Mouse (Mus musculus) frontal cortex, postnatal 36 days (tissue): Measurements from ENCODE around the gene Lhpp.
A peak's percentile ranks its signal among the peaks of the same experiment; 100 is the strongest.

ENCODE experiments used
- DNase-seq, 2 experiments: peaks; one replicate each; pipeline ENCODE4 v3.0.0; 2022; ENCODE audit warnings: low spot score in 2 of 2

Lhpp gene

GRCm38 (mm10) chr7:132736099-132736862, 125.8 kb downstream of the Lhpp start:
- DNase-seq: peak; percentile 70 to 71

- no peak for DNase-seq
Measured at GRCm38 (mm10) chr7:132738844-132739243, 128.4 kb downstream of the Lhpp start.

GRCm38 (mm10) chr7:132739829-132740228, 129.4 kb downstream of the Lhpp start:
- no peak for DNase-seq

- DNase-seq: no peak
Measured at GRCm38 (mm10) chr7:132742912-132743311, 132.5 kb downstream of the Lhpp start.

- DNase-seq: no peak
Measured at GRCm38 (mm10) chr7:132747096-132747495, 136.7 kb downstream of the Lhpp start.

GRCm38 (mm10) chr7:132748076-132748769, 137.8 kb downstream of the Lhpp start:
- DNase-seq: no peak

- DNase-seq: no peak
Measured at GRCm38 (mm10) chr7:132749504-132749903, 139.1 kb downstream of the Lhpp start.

- DNase-seq: no peak
Measured at GRCm38 (mm10) chr7:132751716-132752115, 141.3 kb downstream of the Lhpp start.

- DNase-seq: no peak
Measured at GRCm38 (mm10) chr7:132753518-132754388, 143.3 kb downstream of the Lhpp start.

GRCm38 (mm10) chr7:132754389-132754750, 143.9 kb downstream of the Lhpp start:
- DNase-seq: no peak
